Mouse (Mus musculus) MEL (cell line): ENCODE results near the gene Fam222b. TPM values are rescaled to one million over a fixed set of nuclear protein-coding genes. Genes with fewer than 3 reads are reported as not detected.

Experiments used
- DNase-seq: peaks from one replicate; pipeline ENCODE4 v3.0.0; 2011; ENCODE audit warnings: low read depth, low spot score
- H3K27ac ChIP-seq: 2 replicates; pipeline ENCODE4 v1.5.1; 2012; ENCODE audit warnings: low read depth, mild to moderate bottlenecking, control low read depth, low read length, moderate library complexity; ENCODE audit not compliant: control insufficient read depth
- H3K27me3 ChIP-seq, 2 experiments: fragments of 150-350 bp in 1 of 2; sonication (generic) in 1 of 2; 2 replicates each; pipeline ENCODE4 v1.6.1; 2012; ENCODE audit warnings: low read length in 2 of 2, mild to moderate bottlenecking in 2 of 2, improper control_type of control experiment in 1 of 2, moderate library complexity in 1 of 2; ENCODE audit not compliant: insufficient read depth in 2 of 2, control insufficient read depth in 1 of 2
- H3K36me3 ChIP-seq, 2 experiments: 2 replicates each; pipeline ENCODE4 v1.6.1; 2012 to 2014; ENCODE audit warnings: low read length in 2 of 2, improper control_type of control experiment in 1 of 2, inconsistent platforms in 1 of 2, mild to moderate bottlenecking in 1 of 2; ENCODE audit not compliant: insufficient read depth in 2 of 2, control insufficient read depth in 1 of 2
- H3K4me1 ChIP-seq, 2 experiments: fragments of 150-350 bp in 1 of 2; sonication (generic) in 1 of 2; 2 replicates each; pipeline ENCODE4 v1.6.1; 2012; ENCODE audit warnings: low read length in 2 of 2, improper control_type of control experiment in 1 of 2, mild to moderate bottlenecking in 1 of 2; ENCODE audit not compliant: insufficient read depth in 2 of 2, control insufficient read depth in 1 of 2
- H3K4me3 ChIP-seq, 2 experiments: fragments of 150-350 bp in 1 of 2; sonication (generic) in 1 of 2; 2 replicates each; pipeline ENCODE4 v1.5.1; 2012; ENCODE audit warnings: low read depth in 2 of 2, low read length in 2 of 2, mild to moderate bottlenecking in 2 of 2, moderate library complexity in 2 of 2, control low read depth in 1 of 2, improper control_type of control experiment in 1 of 2; ENCODE audit not compliant: control insufficient read depth in 1 of 2, insufficient read depth in 1 of 2
- H3K79me2 ChIP-seq: 2 replicates; pipeline ENCODE4 v1.6.1; 2012; ENCODE audit warnings: mild to moderate bottlenecking, low read length, moderate library complexity; ENCODE audit not compliant: control insufficient read depth, poor library complexity, insufficient read depth
- H3K9ac ChIP-seq: 2 replicates; pipeline ENCODE4 v1.6.1; 2012; ENCODE audit warnings: low read depth, mild to moderate bottlenecking, control low read depth, low read length, moderate library complexity; ENCODE audit not compliant: control insufficient read depth, poor library complexity, severe bottlenecking
- H3K9me3 ChIP-seq: fragments of 150-350 bp; sonication (generic); replicated peaks from 2 replicates; pipeline ENCODE4 v1.6.1; 2012; ENCODE audit warnings: mild to moderate bottlenecking, low read length, improper control_type of control experiment, moderate library complexity; ENCODE audit not compliant: insufficient read depth
- BHLHE40 ChIP-seq: IDR thresholded peaks from 2 replicates; pipeline ENCODE4 v1.6.1; 2012; ENCODE audit warnings: low read depth, mild to moderate bottlenecking, inconsistent platforms, low read length, improper control_type of control experiment, borderline replicate concordance
- CHD2 ChIP-seq: IDR thresholded peaks from 2 replicates; pipeline ENCODE4 v1.6.1; 2011; ENCODE audit warnings: low read length, improper control_type of control experiment
- CTCF ChIP-seq, 3 experiments: IDR thresholded peaks in 2 of 3; conservative IDR thresholded peaks in 1 of 3; 2 replicates each; pipeline ENCODE4 v1.5.1; 2011 to 2012; ENCODE audit warnings: low read length in 3 of 3, low read depth in 2 of 3, mild to moderate bottlenecking in 2 of 3, improper control_type of control experiment in 1 of 3, inconsistent platforms in 1 of 3, mixed read lengths in 1 of 3, moderate library complexity in 1 of 3; ENCODE audit not compliant: control insufficient read depth in 1 of 3, insufficient read depth in 1 of 3, poor library complexity in 1 of 3, severe bottlenecking in 1 of 3
- E2F4 ChIP-seq: IDR thresholded peaks from 2 replicates; pipeline ENCODE4 v1.6.1; 2011; ENCODE audit warnings: low read depth, low read length, improper control_type of control experiment, borderline replicate concordance
- ELF1 ChIP-seq: IDR thresholded peaks from 2 replicates; pipeline ENCODE4 v1.6.1; 2014; ENCODE audit warnings: low read depth, mild to moderate bottlenecking, inconsistent platforms, low read length, improper control_type of control experiment, moderate library complexity
- GABPA ChIP-seq: IDR thresholded peaks from 2 replicates; pipeline ENCODE4 v1.6.1; 2012; ENCODE audit warnings: low read depth, mild to moderate bottlenecking, inconsistent platforms, low read length, improper control_type of control experiment, moderate library complexity
- GATA1 ChIP-seq: IDR thresholded peaks from 2 replicates; pipeline ENCODE4 v1.6.1; 2011; ENCODE audit warnings: low read depth, low read length, improper control_type of control experiment
- JUND ChIP-seq: IDR thresholded peaks from 2 replicates; pipeline ENCODE4 v1.6.1; 2011; ENCODE audit warnings: low read depth, mild to moderate bottlenecking, improper control_type of control experiment, low read length
- MAZ ChIP-seq: IDR thresholded peaks from 2 replicates; pipeline ENCODE4 v1.6.1; 2012; ENCODE audit warnings: low read depth, mild to moderate bottlenecking, inconsistent platforms, low read length, improper control_type of control experiment
- MXI1 ChIP-seq: IDR thresholded peaks from 2 replicates; pipeline ENCODE4 v1.6.1; 2011; ENCODE audit warnings: mild to moderate bottlenecking, low read depth, low read length, improper control_type of control experiment
- MYB ChIP-seq: IDR thresholded peaks from 2 replicates; pipeline ENCODE4 v1.6.1; 2011; ENCODE audit warnings: mild to moderate bottlenecking, low read depth, low read length, improper control_type of control experiment
- MYC ChIP-seq: IDR thresholded peaks from 2 replicates; pipeline ENCODE4 v1.6.1; 2011; ENCODE audit warnings: low read depth, mild to moderate bottlenecking, low read length, improper control_type of control experiment, moderate library complexity
- NELFE ChIP-seq: IDR thresholded peaks from 2 replicates; pipeline ENCODE4 v1.6.1; 2011; ENCODE audit warnings: low read depth, low read length, improper control_type of control experiment
- NRF1 ChIP-seq: IDR thresholded peaks from 2 replicates; pipeline ENCODE4 v1.6.1; 2014; ENCODE audit warnings: low read depth, mild to moderate bottlenecking, inconsistent platforms, low read length, improper control_type of control experiment, moderate library complexity; ENCODE audit not compliant: poor library complexity, insufficient read depth, severe bottlenecking
- POLR2A ChIP-seq, 2 experiments: IDR thresholded peaks; 2 replicates each; pipeline ENCODE4 v1.6.1; 2011 to 2012; ENCODE audit warnings: low read length in 2 of 2, mild to moderate bottlenecking in 2 of 2, control low read depth in 1 of 2, improper control_type of control experiment in 1 of 2, low read depth in 1 of 2, moderate library complexity in 1 of 2; ENCODE audit not compliant: control insufficient read depth in 1 of 2, insufficient read depth in 1 of 2, poor library complexity in 1 of 2
- POLR2AphosphoS2 ChIP-seq: IDR thresholded peaks from 2 replicates; pipeline ENCODE4 v1.6.1; 2011; ENCODE audit warnings: low read length, improper control_type of control experiment
- RAD21 ChIP-seq: IDR thresholded peaks from 2 replicates; pipeline ENCODE4 v1.6.1; 2011; ENCODE audit warnings: mild to moderate bottlenecking, low read depth, low read length, improper control_type of control experiment
- SIN3A ChIP-seq: IDR thresholded peaks from 2 replicates; pipeline ENCODE4 v1.6.1; 2012; ENCODE audit warnings: low read length, improper control_type of control experiment, inconsistent platforms
- SMC3 ChIP-seq: IDR thresholded peaks from 2 replicates; pipeline ENCODE4 v1.6.1; 2011; ENCODE audit warnings: low read depth, low read length, improper control_type of control experiment
- TAL1 ChIP-seq: IDR thresholded peaks from 2 replicates; pipeline ENCODE4 v1.6.1; 2012; ENCODE audit warnings: mild to moderate bottlenecking, inconsistent platforms, low read length, moderate library complexity, mixed read lengths
- TBP ChIP-seq: IDR thresholded peaks from 2 replicates; pipeline ENCODE4 v1.8.0; 2011; ENCODE audit warnings: low read depth, low read length, improper control_type of control experiment
- USF1 ChIP-seq: IDR thresholded peaks from 2 replicates; pipeline ENCODE4 v1.6.1; 2014; ENCODE audit warnings: low read depth, mild to moderate bottlenecking, inconsistent platforms, low read length, improper control_type of control experiment, moderate library complexity
- USF2 ChIP-seq, 2 experiments: IDR thresholded peaks; 2 replicates each; pipeline ENCODE4 v1.6.1; 2011 to 2012; ENCODE audit warnings: improper control_type of control experiment in 2 of 2, low read length in 2 of 2, borderline replicate concordance in 1 of 2, inconsistent platforms in 1 of 2, low read depth in 1 of 2, mild to moderate bottlenecking in 1 of 2; ENCODE audit not compliant: insufficient read depth in 1 of 2
- ZC3H11A ChIP-seq: IDR thresholded peaks from 2 replicates; pipeline ENCODE4 v1.6.1; 2012; ENCODE audit warnings: low read depth, mild to moderate bottlenecking, inconsistent platforms, low read length, improper control_type of control experiment
- ZNF384 ChIP-seq: IDR thresholded peaks from 2 replicates; pipeline ENCODE4 v1.6.1; 2012; ENCODE audit warnings: low read depth, mild to moderate bottlenecking, inconsistent platforms, low read length, improper control_type of control experiment
- polyA plus RNA-seq, 2 experiments: library from polyadenylated mRNA; stranded (reverse) in 1 of 2; unstranded in 1 of 2; fragments of >175 nt in 1 of 2; fragments of >200 nt in 1 of 2; gene quantifications; 2 replicates each; pipeline versions ENCODE4 v1.2.1 to v1.2.4; 2012; ENCODE audit warnings: low replicate concordance in 2 of 2, low read depth in 1 of 2; ENCODE audit not compliant: insufficient read length in 2 of 2, insufficient read depth in 1 of 2, missing spikeins in 1 of 2
- total RNA-seq: library from RNA; depleted of rRNA; stranded (reverse); fragments of 300-350 nt; gene quantifications from 2 replicates; pipeline ENCODE4 v1.2.3, GENCODE M21; 2012

Fam222b gene
- total and polyA plus RNA-seq, 3 experiments = 2.4 to 8.1 TPM; not detected in 1

GRCm38 (mm10) chr11:78168541-78169468 is 74.3 kb downstream of the Fam222b start (continued):
- TF ChIP-seq MYB (0 out of 2 replicates have a peak, but pooled peaks have one; percentile 17), NELFE (peak; percentile 5), MAZ (0 out of 2 replicates have a peak, but pooled peaks have one; percentile 5), NRF1 (peak; percentile 37; the same call in 1 of the 2 replicates), USF1 (no peak), MXI1 (peak; percentile 71), POLR2AphosphoS2 (no peak), POLR2A (IDR thresholded peaks at IDR 0.05; ENCODE audit: control insufficient read depth in 1 of 2, insufficient read depth in 1 of 2, low read depth in 1 of 2, low read length in 2 of 2, poor library complexity in 1 of 2) (peak in 1 of 2 experiments; percentile 51; a peak in 2 of 4 replicates), SMC3 (no peak), CHD2 (peak; percentile 35; the same call in 1 of the 2 replicates), ELF1 (peak; percentile 86), E2F4 (no peak), SIN3A (peak; percentile 91)

GRCm38 (mm10) chr11:78170306-78170705 is 75.8 kb downstream of the Fam222b start:
- Histone ChIP-seq H3K27me3 (no peaks in the 10 kb centered on the region), H3K9ac (no peak overlapping the region), H3K4me1 (peaks cover 20 to 33% of the 10 kb centered on the region in 2 experiments), H3K36me3 (peaks cover 0 to 21% of the 10 kb centered on the region in 2 experiments; a peak in 2 of 4 replicates), H3K9me3 (no peaks in the 10 kb centered on the region), H3K4me3 (no peak overlapping the region), H3K79me2 (no peaks in the 10 kb centered on the region; the same call in 1 of the 2 replicates), H3K27ac (no peak overlapping the region)
- DNase-seq = no peak
- TF ChIP-seq MYB = no peak
- no peak for TF ChIP-seq POLR2A (IDR thresholded peaks at IDR 0.05; ENCODE audit: control insufficient read depth in 1 of 2, insufficient read depth in 1 of 2, low read depth in 1 of 2, low read length in 2 of 2, poor library complexity in 1 of 2)
- no peak for TF ChIP-seq E2F4
- no peak for TF ChIP-seq RAD21

- peaks cover 16 to 26% of the 10 kb centered on the region in 2 experiments for H3K4me1 ChIP-seq
- H3K36me3 ChIP-seq = peaks cover 0 to 17% of the 10 kb centered on the region in 2 experiments; a peak in 2 of 4 replicates
- no peak overlapping the region for H3K27ac ChIP-seq
- H3K4me3 ChIP-seq = no peak overlapping the region
- no peak overlapping the region for H3K9ac ChIP-seq
- no peaks in the 10 kb centered on the region for H3K79me2 ChIP-seq
- H3K9me3 ChIP-seq = no peaks in the 10 kb centered on the region
- no peaks in the 10 kb centered on the region for H3K27me3 ChIP-seq
- DNase-seq = peak; percentile 82
- TF ChIP-seq MXI1 (0 out of 2 replicates have a peak, but pooled peaks have one; percentile 24), GABPA (0 out of 2 replicates have a peak, but pooled peaks have one; percentile 26), USF1 (no peak), JUND (0 out of 2 replicates have a peak, but pooled peaks have one; percentile 35), GATA1 (0 out of 2 replicates have a peak, but pooled peaks have one; percentile 14), TBP (no peak), SIN3A (peak; percentile 50; the same call in 1 of the 2 replicates), SMC3 (peak; percentile 74), TAL1 (no peak), RAD21 (peak; percentile 74), USF2 (IDR thresholded peaks at IDR 0.05; ENCODE audit: borderline replicate concordance in 1 of 2, insufficient read depth in 1 of 2, low read depth in 1 of 2, low read length in 2 of 2) (no peak), BHLHE40 (no peak), ZC3H11A (peak; percentile 81), POLR2A (IDR thresholded peaks at IDR 0.05; ENCODE audit: control insufficient read depth in 1 of 2, insufficient read depth in 1 of 2, low read depth in 1 of 2, low read length in 2 of 2, poor library complexity in 1 of 2) (no peak), ZNF384 (peak; percentile 98), CTCF (IDR thresholded peaks at IDR 0.05 in 2 of 3, conservative IDR thresholded peaks at IDR 0.05 in 1 of 3; ENCODE audit: control insufficient read depth in 1 of 3, insufficient read depth in 1 of 3, low read depth in 2 of 3, low read length in 3 of 3, poor library complexity in 1 of 3, severe bottlenecking in 1 of 3) (peak; percentile 42 to 76 (median 53)), MAZ (peak; percentile 61; the same call in 1 of the 2 replicates), MYC (0 out of 2 replicates have a peak, but pooled peaks have one; percentile 53)
These were observed 76.9 kb downstream of the Fam222b start for GRCm38 (mm10) chr11:78171328-78171727.
